ENCODE assay signal across 10 mouse cellular contexts in genomic region chr11:74584946-74585723, GRCm38 (mm10). TPM values are rescaled to one million over a fixed set of nuclear protein-coding genes. Genes with fewer than 3 reads are reported as not detected.
A peak's percentile ranks its signal among the peaks of the same experiment; 100 is the strongest.
DNase-seq lines count a peak whose midpoint lies in the region; ATAC-seq and TF ChIP-seq lines count a peak whose summit lies in the region.
"Had no signal": no experiment of that assay in that cellular context is flagged by ENCODE, and none has a peak within 500 bp of the region (broad histone marks: within the 10 kb centered on the region; RNA-seq: fewer than 3 reads in every experiment).

No protein-coding gene starts in this region.

- no peak for TF ChIP-seq POLR2A in thymus, adult 2 months (IDR thresholded peaks at IDR 0.05; ENCODE audit: control insufficient read depth, extremely low read depth, insufficient read depth, low read length, poor library complexity)

- 65% methylated on average over 10 of the region's 10 CpGs for WGBS in thymus, adult 2 months
- 70% methylated on average over 10 of the region's 10 CpGs for WGBS in midbrain, embryonic 14.5 days

- no peak overlapping the region for H3K4me3 ChIP-seq in thymus, adult 2 months (ENCODE audit: control insufficient read depth, insufficient read depth, low read length)
- H3K4me3 ChIP-seq in midbrain, embryonic 14.5 days (replicated peaks; ENCODE audit: low read depth, low read length): no peak overlapping the region
- H3K4me3 ChIP-seq: megakaryocyte, embryonic 14.5 days; stomach, embryonic 15.5 days had no signal

- TF ChIP-seq CTCF in thymus, adult 2 months (IDR thresholded peaks at IDR 0.05; ENCODE audit: borderline replicate concordance, control insufficient read depth, extremely low read depth, insufficient read depth, low read length, poor library complexity): no peak

- no peaks in the 10 kb centered on the region for H3K36me3 ChIP-seq in thymus, adult 2 months (ENCODE audit: control insufficient read depth, insufficient read depth, low read length)
- no peaks in the 10 kb centered on the region for H3K36me3 ChIP-seq in midbrain, embryonic 14.5 days (ENCODE audit: control insufficient read depth, insufficient read depth, low read length)
- H3K36me3 ChIP-seq: stomach, embryonic 15.5 days had no signal

- H3K27me3 ChIP-seq in thymus, adult 2 months (ENCODE audit: control insufficient read depth, insufficient read depth, low read length): no peaks in the 10 kb centered on the region; the same call in 1 of the 2 replicates
- peaks cover 11% of the 10 kb centered on the region for H3K27me3 ChIP-seq in midbrain, embryonic 14.5 days (ENCODE audit: control insufficient read depth, insufficient read depth, low read length)

- H3K9me3 ChIP-seq in midbrain, embryonic 14.5 days (ENCODE audit: control insufficient read depth, low read length): no peaks in the 10 kb centered on the region
- H3K9me3 ChIP-seq: stomach, embryonic 15.5 days had no signal

- ATAC-seq in cerebellum, adult (ENCODE audit: insufficient number of reproducible peaks, low FRiP score, low TSS enrichment): no peak
- peak; percentile 38 to 40; a peak in 3 of 4 replicates for ATAC-seq in hematopoietic stem cell, adult 5-6 weeks (replicated peaks in 1 of 2; ENCODE audit: insufficient read depth in 1 of 2, low FRiP score in 2 of 2, low TSS enrichment in 1 of 2, low read depth in 1 of 2, poor library complexity in 2 of 2, severe bottlenecking in 2 of 2)
- ATAC-seq in midbrain, embryonic 14.5 days (ENCODE audit: low FRiP score, low TSS enrichment): no peak

- DNase-seq in cerebellum, postnatal 10 days: peak; percentile 40 to 46
- peak; percentile 11 for DNase-seq in thymus, adult 2 months
- DNase-seq in thymus, adult 18-20 months: no peak
- DNase-seq in yolk sac, embryonic 10.5 days (ENCODE audit: low spot score): peak; percentile 50
- no peak for DNase-seq in natural killer cell, adult 2 months (ENCODE audit: low spot score in 2 of 2)
- no peak for DNase-seq in midbrain, embryonic 14.5 days

- no peak overlapping the region for H3K4me2 ChIP-seq in midbrain, embryonic 14.5 days (ENCODE audit: low read length)
- H3K4me2 ChIP-seq: stomach, embryonic 15.5 days had no signal

- H3K9ac ChIP-seq in midbrain, embryonic 14.5 days (replicated peaks; ENCODE audit: low read length): no peak overlapping the region
- H3K9ac ChIP-seq: stomach, embryonic 15.5 days had no signal

- H3K4me1 ChIP-seq in thymus, adult 2 months (replicated peaks; ENCODE audit: control insufficient read depth, insufficient read depth, low read length): no peaks in the 10 kb centered on the region
- H3K4me1 ChIP-seq in midbrain, embryonic 14.5 days (ENCODE audit: control insufficient read depth, insufficient read depth, low read length): peaks cover 18% of the 10 kb centered on the region

- H3K27ac ChIP-seq in thymus, adult 2 months (ENCODE audit: control insufficient read depth, insufficient read depth, low read length): no peak overlapping the region
- no peak overlapping the region for H3K27ac ChIP-seq in midbrain, embryonic 14.5 days (replicated peaks; ENCODE audit: low read depth, low read length)
- H3K27ac ChIP-seq: stomach, embryonic 15.5 days had no signal

RNA-seq across cellular contexts. Expression of gene Rap1gap2, which starts 25.6 kb away (rescaled TPM):
- 6.0 and 7.0 TPM in 2 replicates for polyA plus RNA-seq in thymus, adult 2 months (2012; rRNA removed)
- total RNA-seq in hematopoietic stem cell, adult 5-6 weeks (2017): 2.1 and 3.5 TPM in 2 replicates
- 9.2 and 10.6 TPM in 2 replicates for polyA plus RNA-seq in midbrain, embryonic 14.5 days (2014; fragmentation: Nextera tagmentation; extraction: Ambion mirVana)

RNA-seq across cellular contexts. Expression of gene Ccdc92b, which starts 34.3 kb away (rescaled TPM):
- 0.19 and 0.22 TPM in 2 replicates for polyA plus RNA-seq in thymus, adult 2 months (2012; rRNA removed)
- 0.05 TPM in 1 of 2 replicates, not detected in the other for total RNA-seq in hematopoietic stem cell, adult 5-6 weeks (2017)
- 3.8 and 4.2 TPM in 2 replicates for polyA plus RNA-seq in midbrain, embryonic 14.5 days (2014; fragmentation: Nextera tagmentation; extraction: Ambion mirVana)

Comparison
In these comparisons a context has a peak if more than half of its experiments do, and no peak if none do; other contexts are left out.
1. DNase-seq: peak in cerebellum, postnatal 10 days (2 of 2), thymus, adult 2 months (single experiment) and yolk sac, embryonic 10.5 days (single experiment); none in thymus, adult 18-20 months (0 of 2), natural killer cell, adult 2 months (0 of 2) and midbrain, embryonic 14.5 days (single experiment).
2. ATAC-seq: peak in hematopoietic stem cell, adult 5-6 weeks (2 of 2); none in cerebellum, adult (single experiment) and midbrain, embryonic 14.5 days (single experiment).